Mouse (Mus musculus) layer of hippocampus, postnatal 25 days (tissue): ENCODE data around the gene Olfr314. TPM values are rescaled to one million over a fixed set of nuclear protein-coding genes. Genes with fewer than 3 reads are reported as not detected.
"Not testable (repeated sequence)": the region's sequence is repeated elsewhere in the genome, so short reads cannot be mapped to it uniquely, and the experiment has no call there.

Experiments
- DNase-seq, 2 experiments: peaks; one replicate each; pipeline ENCODE4 v3.0.0; 2022; ENCODE audit warnings: mixed read lengths in 2 of 2, low spot score in 1 of 2; ENCODE audit errors: extremely low spot score in 1 of 2
- total RNA-seq, 2 experiments: library from RNA; stranded (reverse); gene quantifications; 2 replicates each; pipeline ENCODE4 v1.2.3; 2021

Gene Olfr314
- not detected for total RNA-seq

- DNase-seq = no peak
Measured at GRCm38 (mm10) chr11:58782480-58783089, at the start of gene Olfr314. Olfr314 (plus strand) TSS chr11:58782952.

- peak in 1 of 2 experiments; percentile 20 for DNase-seq
Measured at GRCm38 (mm10) chr11:58733372-58733771, 49.4 kb upstream of the Olfr314 start.

DNA sequence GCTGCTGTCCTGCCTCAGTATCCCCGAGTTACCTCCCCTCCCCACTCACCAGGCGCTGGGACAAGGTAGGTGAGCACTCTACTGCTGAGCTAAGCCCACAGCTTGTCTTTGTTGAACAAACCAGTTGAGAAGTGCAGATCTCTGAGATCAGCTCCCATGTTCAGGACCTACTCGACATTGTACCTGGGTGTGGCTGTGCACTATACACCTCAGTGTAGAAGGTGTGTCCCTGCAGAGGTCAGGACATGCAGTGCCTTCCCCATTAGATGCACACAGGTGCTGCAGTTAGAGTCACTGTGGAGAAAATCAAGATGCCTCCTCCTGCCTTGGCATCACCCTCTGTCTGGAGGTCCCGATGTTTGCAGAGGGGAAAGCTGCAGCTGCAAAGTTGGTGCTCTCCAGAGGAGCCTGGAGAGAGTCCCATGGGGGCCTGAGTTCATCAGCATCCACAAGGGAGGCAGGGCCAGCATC lies 43.9 kb upstream of the Olfr314 start, which contains the start of gene Olfr317:
Gene Olfr317 (minus strand): TSS at position 421 of the 471 bp plus-strand sequence.
- DNase-seq = no peak

DNA sequence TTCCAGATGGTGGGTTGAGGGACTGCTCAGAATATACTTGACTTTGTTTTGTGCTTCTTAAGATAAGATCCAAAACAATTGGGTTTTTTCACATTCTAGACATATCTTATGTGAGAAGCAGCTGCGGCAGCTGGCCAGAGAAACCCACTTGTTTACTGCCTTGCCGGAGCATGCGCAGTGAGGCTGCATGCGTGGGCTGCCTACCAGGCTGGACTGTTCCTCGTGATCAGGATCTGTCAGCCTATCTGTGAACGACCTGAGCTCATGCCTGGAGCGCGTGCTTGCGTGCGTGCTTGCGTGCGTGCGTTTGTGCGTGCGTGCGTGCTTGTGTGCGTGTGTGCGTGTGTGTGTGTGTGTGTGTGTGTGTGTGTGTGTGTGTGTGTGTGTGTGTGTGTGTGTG lies 31.7 kb upstream of the Olfr314 start:
- DNase-seq = peak in 1 of 2 experiments; percentile 5

DNA sequence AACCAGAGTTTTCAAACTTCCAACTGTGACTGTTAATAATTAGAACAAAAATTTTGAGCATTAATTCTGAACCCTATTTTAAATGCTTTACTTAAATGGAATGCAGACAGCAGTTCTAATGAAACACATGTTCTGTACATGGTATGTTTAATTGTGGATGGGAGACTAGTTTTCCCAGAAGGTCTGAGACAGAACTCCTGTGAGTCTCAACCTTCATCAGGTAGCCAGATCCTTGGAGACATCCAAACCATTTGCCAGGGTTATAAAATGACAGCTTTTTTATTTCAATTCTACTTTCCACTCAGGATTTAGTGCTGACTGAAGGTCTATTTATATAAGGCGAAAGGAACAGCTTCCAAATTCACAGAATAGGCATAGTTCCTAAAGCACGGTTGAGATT lies 30.3 kb upstream of the Olfr314 start, which contains the start of gene Olfr316:
Gene Olfr316 (plus strand): TSS at position 301 of the 400 bp plus-strand sequence.
- no peak for DNase-seq

GRCm38 (mm10) chr11:58772888-58773287 lies 9.9 kb upstream of the Olfr314 start, which contains the start of gene Olfr315:
Olfr315 (plus strand) TSS chr11:58773188.
- DNase-seq = no peak

GRCm38 (mm10) chr11:58784182-58784581 lies 1.4 kb downstream of the Olfr314 start:
- no peak for DNase-seq

GRCm38 (mm10) chr11:58787651-58788050 lies 4.9 kb downstream of the Olfr314 start:
- no peak for DNase-seq

- no peak for DNase-seq
Measured at GRCm38 (mm10) chr11:58788346-58788745, 5.6 kb downstream of the Olfr314 start.

DNA sequence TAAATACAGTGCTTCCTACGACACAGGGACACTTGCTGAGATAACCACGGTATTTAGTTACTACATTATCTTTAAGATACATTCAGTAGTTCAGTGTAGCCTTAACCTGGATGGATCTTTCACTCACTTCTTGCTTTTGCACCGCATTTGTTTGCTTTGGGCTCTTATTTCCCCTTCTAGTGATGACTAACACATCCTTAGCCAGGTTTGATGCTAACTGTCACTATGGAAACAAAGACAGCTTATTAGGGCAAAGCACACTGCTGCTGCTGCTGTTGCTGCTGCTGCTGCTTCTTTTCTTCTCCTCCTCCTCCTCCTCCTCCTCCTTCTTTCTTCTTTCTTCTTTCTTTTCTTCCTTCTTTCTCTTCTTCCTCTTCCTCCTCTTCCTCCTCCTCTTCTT lies 6.8 kb downstream of the Olfr314 start:
- DNase-seq = no peak

- DNase-seq = no peak
Measured at GRCm38 (mm10) chr11:58790053-58790452, 7.3 kb downstream of the Olfr314 start.

DNA sequence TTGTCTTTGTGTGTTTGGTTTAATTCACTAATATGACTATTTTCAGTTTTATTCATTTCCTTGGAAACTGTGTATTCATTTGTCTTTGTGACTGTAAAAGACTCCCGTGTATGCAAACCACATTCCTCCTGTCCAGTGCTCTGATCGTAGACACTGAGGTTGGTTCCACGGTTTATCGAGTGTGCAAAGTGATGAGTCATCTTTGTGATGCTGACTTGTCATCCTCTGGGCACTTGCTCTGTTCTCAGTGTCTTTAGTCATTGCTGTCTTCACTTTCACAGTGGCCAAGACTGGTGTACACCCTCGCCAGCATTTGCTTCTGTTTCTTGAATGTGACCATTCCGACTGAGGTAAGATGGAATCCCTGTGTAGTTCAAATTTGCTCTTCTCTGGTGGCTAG lies 7.9 kb downstream of the Olfr314 start:
- DNase-seq = no peak

DNA sequence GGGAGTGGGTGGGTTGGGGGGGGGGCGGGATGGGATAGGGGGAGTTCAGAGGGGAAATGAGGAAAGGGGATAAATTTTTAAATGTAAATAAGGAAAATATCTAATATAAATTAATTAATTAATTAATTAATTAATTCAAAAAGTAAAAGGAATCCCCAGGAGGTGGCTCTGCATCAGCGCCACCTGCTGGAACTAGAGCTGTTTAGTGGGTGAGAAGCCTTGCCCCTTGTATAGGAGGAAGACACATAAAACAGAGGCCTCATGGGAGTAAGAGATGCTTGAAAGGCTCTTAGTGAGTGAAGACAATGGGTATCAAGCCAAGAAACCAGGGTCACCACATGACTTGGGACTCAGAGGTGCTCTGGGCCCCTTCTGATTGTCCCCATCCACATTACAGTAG lies 13.1 kb downstream of the Olfr314 start:
- no peak for DNase-seq

DNA sequence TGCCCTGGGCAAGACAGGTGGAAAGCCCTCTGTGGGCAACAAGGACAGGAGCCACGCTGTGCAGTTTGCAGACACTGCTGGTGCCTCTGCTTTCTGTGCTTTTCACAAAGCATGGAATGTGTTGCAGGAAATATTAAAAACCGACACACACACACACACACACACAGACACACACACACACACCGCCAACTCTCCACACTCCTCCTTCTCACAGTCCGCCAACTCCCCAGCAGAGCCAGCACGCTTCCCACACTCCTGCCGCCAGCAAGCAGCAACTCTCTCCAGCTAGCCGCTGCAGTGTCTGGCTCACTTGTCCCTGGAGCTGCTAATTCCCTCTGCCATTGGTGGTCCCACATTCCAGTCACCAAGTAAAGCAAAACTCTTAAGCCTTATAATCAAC lies 14.1 kb downstream of the Olfr314 start:
- peak; percentile 33 to 56 for DNase-seq

- no peak for DNase-seq
Measured at GRCm38 (mm10) chr11:58799747-58800146, 17.0 kb downstream of the Olfr314 start.

DNA sequence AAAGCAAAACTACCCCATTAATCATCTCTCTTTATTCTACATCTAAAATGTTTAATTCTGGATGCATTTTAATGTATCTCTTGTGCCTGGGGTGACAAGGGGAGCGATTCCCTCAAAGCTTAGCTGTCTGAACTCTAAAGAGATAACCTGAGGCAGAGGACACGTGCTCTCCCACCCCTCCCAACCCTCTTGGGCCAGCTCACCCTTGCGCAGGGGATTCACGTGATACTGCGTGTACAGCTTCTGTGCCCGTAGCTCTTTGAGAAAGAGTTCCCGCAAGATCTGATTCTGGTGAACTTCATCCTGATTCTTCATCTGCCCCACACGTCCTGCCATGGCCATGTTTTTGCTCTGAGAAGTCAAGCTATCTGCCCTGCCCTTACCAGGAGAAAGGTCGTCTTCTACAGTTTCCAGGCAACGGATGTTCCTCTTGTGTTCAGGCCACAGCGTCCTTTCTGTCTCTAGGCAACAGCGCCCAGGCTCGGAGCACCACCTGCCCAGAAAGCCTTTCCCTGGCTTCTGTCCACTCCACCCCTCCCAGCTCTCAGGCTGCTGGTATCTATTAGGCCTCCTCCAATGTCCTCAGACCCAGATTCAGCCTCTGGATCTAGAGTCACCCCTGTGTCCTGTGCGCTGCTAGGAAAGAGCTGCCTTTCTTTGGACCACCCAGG lies 18.9 kb downstream of the Olfr314 start, which contains the start of gene Fam183b:
Gene Fam183b (minus strand): TSS at position 403 of the 671 bp plus-strand sequence.
- peak; percentile 19 to 31 for DNase-seq

DNA sequence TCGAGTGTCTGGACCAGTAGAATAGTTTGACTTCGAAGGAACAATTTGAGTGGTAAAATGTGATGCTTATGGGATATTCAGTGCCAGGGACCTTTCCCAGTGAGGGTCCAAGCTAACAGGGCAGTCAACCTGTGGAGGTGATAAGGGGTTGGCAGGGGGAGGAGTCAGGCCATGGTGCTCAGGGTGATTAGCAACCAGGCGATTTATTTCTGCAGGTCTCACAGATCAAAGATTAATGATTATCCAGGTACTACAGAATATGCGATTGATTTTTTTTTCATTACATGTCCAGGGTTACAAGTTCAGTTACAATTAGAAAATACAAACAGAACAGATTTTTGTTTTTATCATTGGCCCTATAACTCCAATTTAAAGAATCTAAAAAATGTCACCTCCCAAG lies 21.1 kb downstream of the Olfr314 start:
- no peak for DNase-seq

- no peak for DNase-seq
Measured at GRCm38 (mm10) chr11:58804393-58804792, 21.6 kb downstream of the Olfr314 start.

GRCm38 (mm10) chr11:58812001-58812400 lies 29.2 kb downstream of the Olfr314 start:
- DNase-seq = no peak

DNA sequence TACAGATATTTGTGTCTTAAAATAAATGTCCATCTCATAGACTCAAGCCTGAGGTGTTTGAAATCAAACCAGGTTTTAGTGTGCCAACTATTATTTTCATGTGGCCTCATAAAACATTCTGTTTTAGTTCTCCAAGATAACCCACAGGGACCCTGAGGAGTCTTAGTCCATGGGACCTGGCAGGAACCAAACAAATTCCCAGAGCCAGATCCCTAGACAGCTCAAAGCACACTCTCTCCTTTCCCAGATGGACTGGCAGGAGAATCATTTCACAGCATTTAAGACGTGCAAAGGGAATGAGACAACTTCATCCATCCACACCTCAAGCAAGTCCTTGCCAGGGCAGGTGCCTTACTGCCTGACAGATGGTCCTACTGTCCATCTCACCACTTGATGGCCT lies 31.9 kb downstream of the Olfr314 start, which contains the start of gene Olfr313:
Gene Olfr313 (plus strand): TSS at position 301 of the 400 bp plus-strand sequence.
- not testable (repeated sequence) for DNase-seq

DNA sequence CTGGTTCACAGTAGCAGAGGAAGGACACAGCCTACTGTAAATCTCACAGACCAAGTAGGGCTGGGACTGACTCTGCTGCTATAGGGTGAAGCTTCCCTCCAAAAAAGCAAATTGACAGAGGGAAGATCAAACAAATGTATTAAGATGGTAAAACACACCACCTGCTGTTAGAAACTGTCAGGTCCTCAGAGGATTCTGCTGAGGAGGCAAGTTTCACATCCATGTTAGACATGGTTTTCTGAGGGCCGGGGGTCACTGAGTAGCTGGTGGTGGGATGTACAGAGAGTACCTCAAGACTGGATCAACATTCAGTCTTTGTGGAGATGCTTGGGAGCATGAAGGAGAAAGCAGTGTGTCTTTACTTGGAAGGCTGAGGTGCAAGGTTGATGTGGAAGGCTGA lies 32.9 kb downstream of the Olfr314 start:
- DNase-seq = no peak

DNA sequence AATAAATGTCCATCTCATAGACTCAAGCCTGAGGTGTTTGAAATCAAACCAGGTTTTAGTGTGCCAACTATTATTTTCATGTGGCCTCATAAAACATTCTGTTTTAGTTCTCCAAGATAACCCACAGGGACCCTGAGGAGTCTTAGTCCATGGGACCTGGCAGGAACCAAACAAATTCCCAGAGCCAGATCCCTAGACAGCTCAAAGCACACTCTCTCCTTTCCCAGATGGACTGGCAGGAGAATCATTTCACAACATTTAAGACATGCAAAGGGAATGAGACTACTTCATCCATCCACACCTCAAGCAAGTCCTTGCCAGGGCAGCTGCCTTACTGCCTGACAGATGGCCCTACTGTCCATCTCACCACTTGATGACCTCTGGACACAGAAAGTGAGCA lies 46.2 kb downstream of the Olfr314 start, which contains the start of gene Olfr312:
Gene Olfr312 (plus strand): TSS at position 301 of the 400 bp plus-strand sequence.
- not testable (repeated sequence) for DNase-seq
